Mouse (Mus musculus): ENCODE measurements around the gene Mzf1.
A peak's percentile ranks its signal among the peaks of the same experiment; 100 is the strongest.

Mzf1 gene

GRCm38 (mm10) chr7:13003380-13003779 is 51.2 kb downstream of the Mzf1 start:
- DNase-seq (ENCODE audit: low read depth, low spot score), result peak; percentile 67

GRCm38 (mm10) chr7:13001584-13001983 is 53.0 kb downstream of the Mzf1 start:
- no peak for DNase-seq (ENCODE audit: low read depth, low spot score)

GRCm38 (mm10) chr7:12998851-12999250 is 55.7 kb downstream of the Mzf1 start, which contains the start of gene Trim28:
TSS of gene Trim28 (plus strand) at chr7:12999114.
- no peak for DNase-seq (ENCODE audit: low read depth, low spot score)

- DNase-seq (ENCODE audit: low read depth, low spot score), result no peak
Observed at GRCm38 (mm10) chr7:12998053-12998452, 56.5 kb downstream of the Mzf1 start, which contains the start of gene Slc27a5. TSS of gene Slc27a5 (minus strand) at chr7:12998192.

GRCm38 (mm10) chr7:12997230-12997629 is 57.3 kb downstream of the Mzf1 start:
- DNase-seq (ENCODE audit: low read depth, low spot score), result no peak

GRCm38 (mm10) chr7:12995862-12996261 is 58.7 kb downstream of the Mzf1 start:
- DNase-seq (ENCODE audit: low read depth, low spot score), result no peak

GRCm38 (mm10) chr7:12993148-12993547 is 61.4 kb downstream of the Mzf1 start:
- DNase-seq (ENCODE audit: low read depth, low spot score), result no peak

Data from R1 (cell line).